Comparison of ENCODE assay signal across 9 mouse cellular contexts in genomic region chr11:101173112-101173511, GRCm38 (mm10). TPM values are rescaled to one million over a fixed set of nuclear protein-coding genes. Genes with fewer than 3 reads are reported as not detected.
DNase-seq lines count a peak whose midpoint lies in the region; ATAC-seq and TF ChIP-seq lines count a peak whose summit lies in the region.
"Had no signal": no experiment of that assay in that cellular context is flagged by ENCODE, and none has a peak within 500 bp of the region (broad histone marks: within the 10 kb centered on the region; RNA-seq: fewer than 3 reads in every experiment).

No protein-coding gene starts in this region.

- peaks cover 12% of the 10 kb centered on the region; the same call in 1 of the 2 replicates for H3K79me2 ChIP-seq in liver, adult 2 months (ENCODE audit: control insufficient read depth, insufficient read depth, low read length)

- DNase-seq in liver, adult 2 months (ENCODE audit: extremely low read depth, low read depth, low spot score): peak; percentile 61
- no peak for DNase-seq in liver
- no peak for DNase-seq in hindbrain, postnatal 0 days (ENCODE audit: low spot score)
- DNase-seq in liver, embryonic 13.5 days: no peak
- no peak for DNase-seq in embryo, embryonic 10 days (ENCODE audit: low spot score)

- H3K9ac ChIP-seq in liver, adult 2 months (ENCODE audit: low read depth, low read length): no peak overlapping the region
- 0 out of 2 replicates have a peak overlapping the region, but pooled peaks have one; percentile 58 for H3K9ac ChIP-seq in forebrain, embryonic 12.5 days
- H3K9ac ChIP-seq in hindbrain, postnatal 0 days (replicated peaks; ENCODE audit: low read length): peak overlapping the region; percentile 45; the same call in 1 of the 2 replicates
- H3K9ac ChIP-seq in liver, embryonic 13.5 days: no peak overlapping the region
- H3K9ac ChIP-seq: liver, embryonic 14.5 days had no signal

- no peak for TF ChIP-seq POLR2A in liver, adult 2 months (IDR thresholded peaks at IDR 0.05; ENCODE audit: extremely low read depth, insufficient read depth, low read length)
- peak; percentile 18; the same call in 1 of the 2 replicates for TF ChIP-seq POLR2A in small intestine, adult 2 months (IDR thresholded peaks at IDR 0.05; ENCODE audit: low read depth, low read length)

- TF ChIP-seq CTCF in liver, adult 2 months (IDR thresholded peaks at IDR 0.05; ENCODE audit: low read depth, low read length): no peak
- TF ChIP-seq CTCF in hindbrain, postnatal 0 days (IDR thresholded peaks at IDR 0.05; ENCODE audit: low read depth): no peak
- TF ChIP-seq CTCF in small intestine, adult 2 months (IDR thresholded peaks at IDR 0.05; ENCODE audit: extremely low read depth, insufficient read length, insufficient replicate concordance, low read depth, low read length): no peak

- WGBS in liver, adult 2 months: 14% methylated on average over 11 of the region's 11 CpGs
- WGBS in forebrain, embryonic 12.5 days: 8% methylated on average over 11 of the region's 11 CpGs
- 7% methylated on average over 11 of the region's 11 CpGs for WGBS in hindbrain, postnatal 0 days
- WGBS in liver, embryonic 13.5 days (ENCODE audit: insufficient replicate concordance): 9% methylated on average over 11 of the region's 11 CpGs
- WGBS in small intestine, adult 2 months: 4% methylated on average over 11 of the region's 11 CpGs

- no peaks in the 10 kb centered on the region for H3K9me3 ChIP-seq in forebrain, embryonic 12.5 days
- H3K9me3 ChIP-seq in hindbrain, postnatal 0 days (ENCODE audit: low read length): no peaks in the 10 kb centered on the region
- H3K9me3 ChIP-seq in liver, embryonic 13.5 days (replicated peaks): no peaks in the 10 kb centered on the region

- no peak for ATAC-seq in forebrain, embryonic 12.5 days (ENCODE audit: low FRiP score)
- no peak for ATAC-seq in hindbrain, postnatal 0 days
- no peak for ATAC-seq in liver, embryonic 13.5 days (ENCODE audit: low read depth)
- no peak for ATAC-seq in megakaryocyte progenitor cell, adult 5-6 weeks (replicated peaks; ENCODE audit: poor library complexity)

- no peaks in the 10 kb centered on the region; the same call in 1 of the 2 replicates for H3K36me3 ChIP-seq in liver, adult 2 months (ENCODE audit: control insufficient read depth, insufficient read depth, low read length)
- H3K36me3 ChIP-seq in forebrain, embryonic 12.5 days (replicated peaks): no peaks in the 10 kb centered on the region
- H3K36me3 ChIP-seq in hindbrain, postnatal 0 days (ENCODE audit: insufficient read depth, low read length): no peaks in the 10 kb centered on the region
- H3K36me3 ChIP-seq in liver, embryonic 13.5 days: no peaks in the 10 kb centered on the region
- 0 out of 2 replicates have a peak, but pooled peaks cover 2% of the 10 kb centered on the region for H3K36me3 ChIP-seq in small intestine, adult 2 months (ENCODE audit: control insufficient read depth, insufficient read depth, low read length)

- peaks cover 22% of the 10 kb centered on the region for H3K4me1 ChIP-seq in liver, adult 2 months (ENCODE audit: control insufficient read depth, insufficient read depth, low read length)
- H3K4me1 ChIP-seq in forebrain, embryonic 12.5 days: peaks cover 83% of the 10 kb centered on the region
- H3K4me1 ChIP-seq in hindbrain, postnatal 0 days (ENCODE audit: insufficient read depth, low read length): peaks cover 34% of the 10 kb centered on the region
- peaks cover 73% of the 10 kb centered on the region for H3K4me1 ChIP-seq in liver, embryonic 13.5 days (replicated peaks)
- H3K4me1 ChIP-seq in small intestine, adult 2 months (ENCODE audit: control insufficient read depth, insufficient read depth, insufficient read length, low read length): peaks cover 29% of the 10 kb centered on the region

- H3K4me3 ChIP-seq in liver, adult 2 months (ENCODE audit: insufficient read depth, low read depth, low read length): no peak overlapping the region
- H3K4me3 ChIP-seq in forebrain, embryonic 12.5 days (replicated peaks): peak overlapping the region; percentile 28; the same call in 1 of the 2 replicates
- peak overlapping the region; percentile 25; the same call in 1 of the 2 replicates for H3K4me3 ChIP-seq in hindbrain, postnatal 0 days (ENCODE audit: low read length)
- H3K4me3 ChIP-seq in liver, embryonic 13.5 days (replicated peaks): no peak overlapping the region
- peak overlapping the region; percentile 5; the same call in 1 of the 2 replicates for H3K4me3 ChIP-seq in small intestine, adult 2 months (ENCODE audit: low read depth, low read length)

- peak overlapping the region; percentile 60 for H3K4me2 ChIP-seq in forebrain, embryonic 12.5 days
- H3K4me2 ChIP-seq in hindbrain, postnatal 0 days (ENCODE audit: low read depth, low read length): peak overlapping the region; percentile 60
- H3K4me2 ChIP-seq in liver, embryonic 13.5 days: peak overlapping the region; percentile 60

- H3K27ac ChIP-seq in liver, adult 2 months (replicated peaks; ENCODE audit: insufficient read depth, low read depth, low read length): no peak overlapping the region
- H3K27ac ChIP-seq in forebrain, embryonic 12.5 days: no peak overlapping the region
- H3K27ac ChIP-seq in hindbrain, postnatal 0 days: peak overlapping the region; percentile 75; the same call in 1 of the 2 replicates
- no peak overlapping the region for H3K27ac ChIP-seq in liver, embryonic 13.5 days
- peak overlapping the region; percentile 67 for H3K27ac ChIP-seq in small intestine, adult 2 months (ENCODE audit: insufficient read depth, low read depth, low read length)
- H3K27ac ChIP-seq: liver, embryonic 14.5 days had no signal

- H3K27me3 ChIP-seq in liver, adult 2 months (ENCODE audit: control insufficient read depth, insufficient read depth, low read length): no peaks in the 10 kb centered on the region
- peaks cover 79% of the 10 kb centered on the region for H3K27me3 ChIP-seq in forebrain, embryonic 12.5 days
- 0 out of 2 replicates have a peak, but pooled peaks cover 5% of the 10 kb centered on the region for H3K27me3 ChIP-seq in hindbrain, postnatal 0 days (ENCODE audit: insufficient read depth, low read length)
- H3K27me3 ChIP-seq in liver, embryonic 13.5 days: peaks cover 100% of the 10 kb centered on the region
- H3K27me3 ChIP-seq in small intestine, adult 2 months (ENCODE audit: control insufficient read depth, insufficient read depth, low read length): no peaks in the 10 kb centered on the region

RNA-seq across cellular contexts. Expression of gene Plekhh3, which starts 2.0 kb away (rescaled TPM):
- total RNA-seq in liver, adult 2 months (2014; rRNA removed): 3.9 and 4.0 TPM in 2 replicates
- polyA plus RNA-seq in liver, adult 2 months (2012; rRNA removed): 10.5 and 11.5 TPM in 2 replicates
- 9.2 and 9.6 TPM in 2 replicates for polyA plus RNA-seq in forebrain, embryonic 12.5 days (2016; fragmentation: Nextera tagmentation; extraction: Ambion mirVana)
- 26.7 and 32.3 TPM in 2 replicates for total RNA-seq in hindbrain, postnatal 0 days (2014; rRNA removed)
- 8.8 TPM in 2 replicates for polyA plus RNA-seq in hindbrain, postnatal 0 days (2015; fragmentation: Nextera tagmentation; extraction: Ambion mirVana)
- polyA plus RNA-seq in liver, embryonic 13.5 days (2015; fragmentation: Nextera tagmentation; extraction: Ambion mirVana): 1.0 and 1.1 TPM in 2 replicates
- polyA plus RNA-seq in small intestine, adult 2 months (2012; rRNA removed): 33.0 and 84.5 TPM in 2 replicates
- total RNA-seq in megakaryocyte progenitor cell, adult 5-6 weeks (2015): 0.66 TPM in 1 of 2 replicates, not detected in the other
- total RNA-seq in megakaryocyte progenitor cell, adult 5-6 weeks (2017): 0.14 and 1.0 TPM in 2 replicates

RNA-seq across cellular contexts. Expression of gene Ccr10, which starts 2.1 kb away (rescaled TPM):
- total RNA-seq in liver, adult 2 months (2014; rRNA removed): 0.13 TPM in 1 of 2 replicates, not detected in the other
- polyA plus RNA-seq in liver, adult 2 months (2012; rRNA removed): 0.05 and 0.13 TPM in 2 replicates
- polyA plus RNA-seq in forebrain, embryonic 12.5 days (2016; fragmentation: Nextera tagmentation; extraction: Ambion mirVana): 0.10 TPM in 1 of 2 replicates, not detected in the other
- 0.16 and 0.43 TPM in 2 replicates for total RNA-seq in hindbrain, postnatal 0 days (2014; rRNA removed)
- 0.88 and 1.0 TPM in 2 replicates for polyA plus RNA-seq in hindbrain, postnatal 0 days (2015; fragmentation: Nextera tagmentation; extraction: Ambion mirVana)
- polyA plus RNA-seq in liver, embryonic 13.5 days (2015; fragmentation: Nextera tagmentation; extraction: Ambion mirVana): not detected in 2 replicates
- 18.4 and 25.7 TPM in 2 replicates for polyA plus RNA-seq in small intestine, adult 2 months (2012; rRNA removed)
- not detected in 2 replicates for total RNA-seq in megakaryocyte progenitor cell, adult 5-6 weeks (2015)
- 0.41 TPM in 1 of 2 replicates, not detected in the other for total RNA-seq in megakaryocyte progenitor cell, adult 5-6 weeks (2017)
- polyA plus RNA-seq: liver, embryonic 14.5 days had no signal

RNA-seq across cellular contexts. Expression of gene Cntnap1, which starts 2.8 kb away (rescaled TPM):
- 0.40 and 0.46 TPM in 2 replicates for total RNA-seq in liver, adult 2 months (2014; rRNA removed)
- polyA plus RNA-seq in liver, adult 2 months (2012; rRNA removed): 0.87 and 0.88 TPM in 2 replicates
- 0.46 and 0.57 TPM in 2 replicates for polyA plus RNA-seq in forebrain, embryonic 12.5 days (2016; fragmentation: Nextera tagmentation; extraction: Ambion mirVana)
- 25.4 and 28.9 TPM in 2 replicates for total RNA-seq in hindbrain, postnatal 0 days (2014; rRNA removed)
- 5.8 and 6.5 TPM in 2 replicates for polyA plus RNA-seq in hindbrain, postnatal 0 days (2015; fragmentation: Nextera tagmentation; extraction: Ambion mirVana)
- polyA plus RNA-seq in liver, embryonic 13.5 days (2015; fragmentation: Nextera tagmentation; extraction: Ambion mirVana): 0.09 and 0.12 TPM in 2 replicates
- polyA plus RNA-seq in small intestine, adult 2 months (2012; rRNA removed): 2.7 and 2.8 TPM in 2 replicates
- 0.51 and 0.77 TPM in 2 replicates for total RNA-seq in megakaryocyte progenitor cell, adult 5-6 weeks (2015)
- 0.34 and 0.87 TPM in 2 replicates for total RNA-seq in megakaryocyte progenitor cell, adult 5-6 weeks (2017)

RNA-seq across cellular contexts. Expression of gene Tubg2, which starts 17.4 kb away (rescaled TPM):
- total RNA-seq in liver, adult 2 months (2014; rRNA removed): not detected in 2 replicates
- polyA plus RNA-seq in liver, adult 2 months (2012; rRNA removed): 0.10 and 0.17 TPM in 2 replicates
- 7.6 and 8.3 TPM in 2 replicates for polyA plus RNA-seq in forebrain, embryonic 12.5 days (2016; fragmentation: Nextera tagmentation; extraction: Ambion mirVana)
- total RNA-seq in hindbrain, postnatal 0 days (2014; rRNA removed): 29.7 and 40.8 TPM in 2 replicates
- 57.7 and 62.8 TPM in 2 replicates for polyA plus RNA-seq in hindbrain, postnatal 0 days (2015; fragmentation: Nextera tagmentation; extraction: Ambion mirVana)
- polyA plus RNA-seq in liver, embryonic 13.5 days (2015; fragmentation: Nextera tagmentation; extraction: Ambion mirVana): 0.29 and 0.37 TPM in 2 replicates
- polyA plus RNA-seq in small intestine, adult 2 months (2012; rRNA removed): 1.1 and 2.2 TPM in 2 replicates
- not detected in 2 replicates for total RNA-seq in megakaryocyte progenitor cell, adult 5-6 weeks (2015)
- total RNA-seq in megakaryocyte progenitor cell, adult 5-6 weeks (2017): not detected in 2 replicates

RNA-seq across cellular contexts. Expression of gene Ezh1, which starts 53.2 kb away (rescaled TPM):
- total RNA-seq in liver, adult 2 months (2014; rRNA removed): 10.5 and 10.8 TPM in 2 replicates
- polyA plus RNA-seq in liver, adult 2 months (2012; rRNA removed): 7.5 and 9.2 TPM in 2 replicates
- polyA plus RNA-seq in forebrain, embryonic 12.5 days (2016; fragmentation: Nextera tagmentation; extraction: Ambion mirVana): 11.1 and 12.5 TPM in 2 replicates
- 26.7 and 27.6 TPM in 2 replicates for total RNA-seq in hindbrain, postnatal 0 days (2014; rRNA removed)
- polyA plus RNA-seq in hindbrain, postnatal 0 days (2015; fragmentation: Nextera tagmentation; extraction: Ambion mirVana): 20.1 and 22.2 TPM in 2 replicates
- polyA plus RNA-seq in liver, embryonic 13.5 days (2015; fragmentation: Nextera tagmentation; extraction: Ambion mirVana): 6.6 and 7.4 TPM in 2 replicates
- polyA plus RNA-seq in small intestine, adult 2 months (2012; rRNA removed): 7.9 and 20.0 TPM in 2 replicates
- 13.8 and 15.8 TPM in 2 replicates for total RNA-seq in megakaryocyte progenitor cell, adult 5-6 weeks (2015)
- total RNA-seq in megakaryocyte progenitor cell, adult 5-6 weeks (2017): 13.2 and 15.8 TPM in 2 replicates

Comparison
In these comparisons a context has a peak if more than half of its experiments do, and no peak if none do; other contexts are left out.
1. H3K27ac ChIP-seq: peak in hindbrain, postnatal 0 days (single experiment) and small intestine, adult 2 months (single experiment); none in liver, adult 2 months (single experiment), forebrain, embryonic 12.5 days (single experiment) and liver, embryonic 13.5 days (single experiment).
2. H3K4me3 ChIP-seq: peak in forebrain, embryonic 12.5 days (single experiment), hindbrain, postnatal 0 days (single experiment) and small intestine, adult 2 months (single experiment); none in liver, adult 2 months (single experiment) and liver, embryonic 13.5 days (single experiment).
3. H3K9ac ChIP-seq: peak in forebrain, embryonic 12.5 days (single experiment) and hindbrain, postnatal 0 days (single experiment); none in liver, adult 2 months (single experiment) and liver, embryonic 13.5 days (single experiment).
4. Peak in every context shown above with its lines, with median percentiles within 50 percentile points of each other: H3K4me2 ChIP-seq.